Mouse (Mus musculus): ENCODE data around the gene Skap2. TPM values are rescaled to one million over a fixed set of nuclear protein-coding genes. Genes with fewer than 3 reads are reported as not detected.

Skap2 gene
- 4.5 and 5.8 TPM in 2 replicates for polyA plus RNA-seq (2014; fragmentation: Nextera tagmentation; extraction: Ambion mirVana)

GRCm38 (mm10) chr6:52012409-52013244 lies at the start of gene Skap2:
Gene Skap2, minus strand, starts transcription at chr6:52012549.
- peak; percentile 97 for DNase-seq
- Histone ChIP-seq H3K36me3 (ENCODE audit: control insufficient read depth, insufficient read depth, low read length) (no peaks in the 10 kb centered on the region), H3K4me2 (ENCODE audit: low read length) (peak within 1 kb of the TSS; percentile 80), H3K9me3 (ENCODE audit: control insufficient read depth, low read length) (no peaks in the 10 kb centered on the region), H3K9ac (replicated peaks; ENCODE audit: low read length) (peak within 1 kb of the TSS; percentile 43), H3K27me3 (ENCODE audit: control insufficient read depth, insufficient read depth, low read length) (peaks cover 51% of the 10 kb centered on the region), H3K4me3 (replicated peaks; ENCODE audit: low read depth, low read length) (peak within 1 kb of the TSS; percentile 58), H3K27ac (replicated peaks; ENCODE audit: low read depth, low read length) (0 out of 2 replicates have a peak within 1 kb of the TSS, but pooled peaks have one; percentile 22), H3K4me1 (ENCODE audit: control insufficient read depth, insufficient read depth, low read length) (no peaks in the 10 kb centered on the region; the same call in 1 of the 2 replicates)
- peak; percentile 99 for ATAC-seq (ENCODE audit: low FRiP score, low TSS enrichment)
- WGBS: under 1% methylated on average over 51 of the region's 51 CpGs

- Histone ChIP-seq H3K4me1 (ENCODE audit: control insufficient read depth, insufficient read depth, low read length) (no peaks in the 10 kb centered on the region), H3K9ac (replicated peaks; ENCODE audit: low read length) (no peak overlapping the region), H3K4me3 (replicated peaks; ENCODE audit: low read depth, low read length) (no peak overlapping the region), H3K27me3 (ENCODE audit: control insufficient read depth, insufficient read depth, low read length) (no peaks in the 10 kb centered on the region), H3K9me3 (ENCODE audit: control insufficient read depth, low read length) (no peaks in the 10 kb centered on the region), H3K4me2 (ENCODE audit: low read length) (no peak overlapping the region), H3K36me3 (ENCODE audit: control insufficient read depth, insufficient read depth, low read length) (no peaks in the 10 kb centered on the region), H3K27ac (replicated peaks; ENCODE audit: low read depth, low read length) (no peak overlapping the region)
- ATAC-seq (ENCODE audit: low FRiP score, low TSS enrichment) (no peak), DNase-seq (no peak)
- WGBS: 41% methylated on average over 10 of the region's 10 CpGs
Observed at GRCm38 (mm10) chr6:52058899-52059448, 46.6 kb upstream of the Skap2 start.

- no peak for ATAC-seq (ENCODE audit: low FRiP score, low TSS enrichment)
- no peaks in the 10 kb centered on the region for H3K9me3 ChIP-seq (ENCODE audit: control insufficient read depth, low read length)
- no peak overlapping the region for H3K9ac ChIP-seq (replicated peaks; ENCODE audit: low read length)
- no peaks in the 10 kb centered on the region for H3K27me3 ChIP-seq (ENCODE audit: control insufficient read depth, insufficient read depth, low read length)
- no peak overlapping the region for H3K4me2 ChIP-seq (ENCODE audit: low read length)
- no peaks in the 10 kb centered on the region for H3K36me3 ChIP-seq (ENCODE audit: control insufficient read depth, insufficient read depth, low read length)
- no peak overlapping the region for H3K27ac ChIP-seq (replicated peaks; ENCODE audit: low read depth, low read length)
- H3K4me1 ChIP-seq (ENCODE audit: control insufficient read depth, insufficient read depth, low read length): no peaks in the 10 kb centered on the region
- WGBS: 42% methylated on average over 5 of the region's 5 CpGs
- H3K4me3 ChIP-seq (replicated peaks; ENCODE audit: low read depth, low read length): no peak overlapping the region
- DNase-seq: peak; percentile 42
Observed at GRCm38 (mm10) chr6:52058120-52058519, 45.8 kb upstream of the Skap2 start.

- ATAC-seq (ENCODE audit: low FRiP score, low TSS enrichment) (no peak), DNase-seq (no peak)
- Histone ChIP-seq H3K27ac (replicated peaks; ENCODE audit: low read depth, low read length) (no peak overlapping the region), H3K9me3 (ENCODE audit: control insufficient read depth, low read length) (no peaks in the 10 kb centered on the region), H3K4me3 (replicated peaks; ENCODE audit: low read depth, low read length) (no peak overlapping the region), H3K9ac (replicated peaks; ENCODE audit: low read length) (no peak overlapping the region), H3K4me2 (ENCODE audit: low read length) (no peak overlapping the region), H3K27me3 (ENCODE audit: control insufficient read depth, insufficient read depth, low read length) (no peaks in the 10 kb centered on the region), H3K4me1 (ENCODE audit: control insufficient read depth, insufficient read depth, low read length) (no peaks in the 10 kb centered on the region), H3K36me3 (ENCODE audit: control insufficient read depth, insufficient read depth, low read length) (no peaks in the 10 kb centered on the region)
- WGBS: 87% methylated on average over 15 of the region's 15 CpGs
Observed at GRCm38 (mm10) chr6:52053567-52054561, 41.5 kb upstream of the Skap2 start.

GRCm38 (mm10) chr6:52050062-52050461 lies 37.7 kb upstream of the Skap2 start:
- Histone ChIP-seq H3K4me3 (replicated peaks; ENCODE audit: low read depth, low read length) (no peak overlapping the region), H3K9ac (replicated peaks; ENCODE audit: low read length) (no peak overlapping the region), H3K4me2 (ENCODE audit: low read length) (no peak overlapping the region), H3K36me3 (ENCODE audit: control insufficient read depth, insufficient read depth, low read length) (no peaks in the 10 kb centered on the region), H3K9me3 (ENCODE audit: control insufficient read depth, low read length) (no peaks in the 10 kb centered on the region), H3K27ac (replicated peaks; ENCODE audit: low read depth, low read length) (no peak overlapping the region), H3K27me3 (ENCODE audit: control insufficient read depth, insufficient read depth, low read length) (no peaks in the 10 kb centered on the region), H3K4me1 (ENCODE audit: control insufficient read depth, insufficient read depth, low read length) (no peaks in the 10 kb centered on the region)
- ATAC-seq (ENCODE audit: low FRiP score, low TSS enrichment): no peak
- 84% methylated on average over 12 of the region's 12 CpGs for WGBS
- DNase-seq: no peak

GRCm38 (mm10) chr6:52045517-52045916 lies 33.2 kb upstream of the Skap2 start:
- no peaks in the 10 kb centered on the region for H3K9me3 ChIP-seq (ENCODE audit: control insufficient read depth, low read length)
- no peak overlapping the region for H3K27ac ChIP-seq (replicated peaks; ENCODE audit: low read depth, low read length)
- no peaks in the 10 kb centered on the region for H3K27me3 ChIP-seq (ENCODE audit: control insufficient read depth, insufficient read depth, low read length)
- H3K4me3 ChIP-seq (replicated peaks; ENCODE audit: low read depth, low read length): no peak overlapping the region
- no peak overlapping the region for H3K9ac ChIP-seq (replicated peaks; ENCODE audit: low read length)
- no peak overlapping the region for H3K4me2 ChIP-seq (ENCODE audit: low read length)
- no peaks in the 10 kb centered on the region for H3K36me3 ChIP-seq (ENCODE audit: control insufficient read depth, insufficient read depth, low read length)
- 51% methylated on average over 5 of the region's 5 CpGs for WGBS
- ATAC-seq (ENCODE audit: low FRiP score, low TSS enrichment): no peak
- no peaks in the 10 kb centered on the region for H3K4me1 ChIP-seq (ENCODE audit: control insufficient read depth, insufficient read depth, low read length)
- no peak for DNase-seq

- WGBS: 87% methylated on average over 4 of the region's 4 CpGs
- Histone ChIP-seq H3K4me3 (replicated peaks; ENCODE audit: low read depth, low read length) (no peak overlapping the region), H3K4me2 (ENCODE audit: low read length) (no peak overlapping the region), H3K4me1 (ENCODE audit: control insufficient read depth, insufficient read depth, low read length) (peaks cover 5% of the 10 kb centered on the region; the same call in 1 of the 2 replicates), H3K9ac (replicated peaks; ENCODE audit: low read length) (no peak overlapping the region), H3K27ac (replicated peaks; ENCODE audit: low read depth, low read length) (no peak overlapping the region), H3K9me3 (ENCODE audit: control insufficient read depth, low read length) (no peaks in the 10 kb centered on the region), H3K27me3 (ENCODE audit: control insufficient read depth, insufficient read depth, low read length) (no peaks in the 10 kb centered on the region), H3K36me3 (ENCODE audit: control insufficient read depth, insufficient read depth, low read length) (no peaks in the 10 kb centered on the region)
- DNase-seq (no peak), ATAC-seq (ENCODE audit: low FRiP score, low TSS enrichment) (no peak)
Observed at GRCm38 (mm10) chr6:52036077-52036476, 23.7 kb upstream of the Skap2 start.

- 38% methylated on average over 7 of the region's 7 CpGs for WGBS
- no peaks in the 10 kb centered on the region for H3K36me3 ChIP-seq (ENCODE audit: control insufficient read depth, insufficient read depth, low read length)
- no peak overlapping the region for H3K27ac ChIP-seq (replicated peaks; ENCODE audit: low read depth, low read length)
- no peak overlapping the region for H3K9ac ChIP-seq (replicated peaks; ENCODE audit: low read length)
- H3K4me2 ChIP-seq (ENCODE audit: low read length): no peak overlapping the region
- H3K4me1 ChIP-seq (ENCODE audit: control insufficient read depth, insufficient read depth, low read length): peaks cover 5% of the 10 kb centered on the region; the same call in 1 of the 2 replicates
- DNase-seq (peak; percentile 51), ATAC-seq (ENCODE audit: low FRiP score, low TSS enrichment) (no peak)
- no peaks in the 10 kb centered on the region for H3K9me3 ChIP-seq (ENCODE audit: control insufficient read depth, low read length)
- H3K27me3 ChIP-seq (ENCODE audit: control insufficient read depth, insufficient read depth, low read length): no peaks in the 10 kb centered on the region
- H3K4me3 ChIP-seq (replicated peaks; ENCODE audit: low read depth, low read length): no peak overlapping the region
Observed at GRCm38 (mm10) chr6:52031181-52031580, 18.8 kb upstream of the Skap2 start.
